Mouse (Mus musculus) ovary, postnatal 14 days (tissue): ENCODE measurements around the gene Fam178b.
"Not testable (repeated sequence)": the region's sequence is repeated elsewhere in the genome, so short reads cannot be mapped to it uniquely, and the experiment has no call there.

Experiments
- DNase-seq: peaks from one replicate; pipeline ENCODE4 v3.0.0; 2022; ENCODE audit warnings: low spot score

Fam178b gene

DNA sequence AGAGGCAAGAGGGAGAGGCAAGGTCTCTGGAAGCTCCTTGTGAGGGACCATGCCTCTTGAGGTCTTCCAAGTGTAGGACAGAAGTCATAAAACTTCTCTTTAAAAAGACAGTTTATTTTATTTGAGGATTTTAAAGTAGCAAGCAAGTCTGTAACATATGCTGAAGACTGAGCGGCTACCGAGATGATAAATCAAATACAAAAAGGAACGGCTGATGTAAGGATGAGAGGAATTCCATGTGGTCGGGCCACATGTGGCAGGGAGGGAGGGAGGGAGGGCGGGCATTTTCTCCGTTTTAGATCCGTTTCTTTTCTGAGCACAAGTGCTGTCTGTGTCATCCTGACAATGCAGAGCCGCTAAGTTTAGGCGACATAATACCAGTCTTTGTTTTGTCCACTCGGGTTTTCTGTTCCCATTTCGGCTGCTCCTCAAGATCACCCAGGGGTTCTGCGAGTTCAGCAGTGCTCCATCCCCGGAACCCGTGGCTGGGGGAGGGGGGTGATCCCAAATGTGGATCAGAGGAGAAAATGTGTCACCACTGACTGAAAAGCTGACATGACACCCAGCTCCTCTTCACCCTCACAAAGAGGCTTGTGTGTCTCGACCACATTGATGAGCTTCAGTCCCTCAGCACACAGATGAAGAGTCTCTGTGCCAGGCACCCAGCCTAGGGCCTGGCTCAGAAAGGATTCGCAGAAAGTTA is 10.2 kb downstream of the Fam178b start:
- DNase-seq: no peak

DNA sequence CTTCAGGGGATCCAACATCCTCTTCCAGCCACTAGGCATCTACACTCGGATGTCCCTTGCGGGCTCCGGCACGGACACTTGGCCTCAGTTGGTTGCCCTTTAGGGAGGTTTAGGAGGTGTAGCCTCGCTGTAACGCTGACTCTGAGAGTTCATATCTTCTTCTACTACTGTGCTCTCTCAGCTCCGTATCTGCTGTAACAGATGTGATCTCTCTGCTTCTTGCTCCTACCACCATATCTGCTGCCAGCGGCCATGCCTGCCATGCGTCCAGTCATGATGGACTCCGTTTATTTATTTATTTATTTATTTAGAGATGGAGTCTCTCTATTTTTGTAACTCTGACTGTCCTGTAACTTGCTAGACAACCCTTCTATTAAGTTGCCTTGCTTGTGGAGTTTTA is 11.7 kb downstream of the Fam178b start:
- DNase-seq: no peak

DNA sequence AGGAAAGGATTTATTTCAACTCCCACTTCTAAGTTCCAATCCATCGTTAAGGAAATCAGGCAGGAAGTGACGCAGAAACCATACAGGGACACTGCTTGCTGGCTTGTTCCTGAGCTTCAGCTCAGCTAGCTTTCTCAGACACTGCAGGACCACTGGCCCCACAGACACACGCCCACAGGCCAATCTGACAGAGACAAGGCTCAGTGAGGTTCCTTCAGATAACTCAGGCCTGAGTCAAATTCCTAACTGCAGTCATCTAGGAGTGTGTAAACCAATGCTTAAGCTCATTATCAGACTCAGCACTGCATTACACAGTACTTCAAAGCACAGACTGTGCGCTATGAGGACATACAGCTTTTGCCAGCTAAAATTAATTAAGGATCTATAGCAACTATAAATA is 12.7 kb downstream of the Fam178b start:
- DNase-seq: no peak

DNA sequence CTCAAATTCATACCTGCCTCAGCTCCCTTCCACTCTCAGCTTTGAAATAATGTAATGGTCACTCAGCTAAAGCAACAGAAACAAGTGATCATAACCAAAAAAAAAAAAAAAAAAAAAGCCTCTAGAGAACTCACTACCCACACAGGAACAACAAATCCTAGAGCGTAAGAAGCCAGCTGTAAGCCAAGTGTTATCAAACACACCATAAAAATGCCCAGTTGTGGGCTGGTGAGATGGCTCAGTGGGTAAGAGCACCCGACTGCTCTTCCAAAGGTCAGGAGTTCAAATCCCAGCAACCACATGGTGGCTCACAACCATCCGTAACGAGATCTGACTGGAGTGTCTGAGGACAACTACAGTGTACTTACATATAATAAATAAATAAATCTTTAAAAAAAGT is 15.0 kb downstream of the Fam178b start:
- DNase-seq: not testable (repeated sequence)

DNA sequence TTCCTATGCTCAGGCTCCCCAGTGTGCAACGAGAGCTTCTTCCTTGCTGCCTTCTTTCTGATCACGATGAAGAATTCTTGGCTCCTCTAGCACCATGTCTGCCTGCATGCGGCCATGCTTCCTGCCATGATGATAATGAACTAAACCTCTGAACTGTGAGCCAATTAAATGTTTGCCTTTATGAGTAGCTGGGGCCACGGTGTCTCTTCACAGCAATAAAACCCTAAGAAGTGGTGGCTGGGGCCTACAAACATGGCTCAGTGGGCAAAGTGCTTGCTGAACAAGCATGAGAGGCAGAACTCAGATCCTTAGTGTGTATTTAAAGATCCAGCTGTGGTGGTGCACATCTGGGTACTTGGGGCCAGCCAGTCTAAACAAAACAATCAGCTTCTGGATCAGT is 17.0 kb downstream of the Fam178b start:
- DNase-seq: no peak

DNA sequence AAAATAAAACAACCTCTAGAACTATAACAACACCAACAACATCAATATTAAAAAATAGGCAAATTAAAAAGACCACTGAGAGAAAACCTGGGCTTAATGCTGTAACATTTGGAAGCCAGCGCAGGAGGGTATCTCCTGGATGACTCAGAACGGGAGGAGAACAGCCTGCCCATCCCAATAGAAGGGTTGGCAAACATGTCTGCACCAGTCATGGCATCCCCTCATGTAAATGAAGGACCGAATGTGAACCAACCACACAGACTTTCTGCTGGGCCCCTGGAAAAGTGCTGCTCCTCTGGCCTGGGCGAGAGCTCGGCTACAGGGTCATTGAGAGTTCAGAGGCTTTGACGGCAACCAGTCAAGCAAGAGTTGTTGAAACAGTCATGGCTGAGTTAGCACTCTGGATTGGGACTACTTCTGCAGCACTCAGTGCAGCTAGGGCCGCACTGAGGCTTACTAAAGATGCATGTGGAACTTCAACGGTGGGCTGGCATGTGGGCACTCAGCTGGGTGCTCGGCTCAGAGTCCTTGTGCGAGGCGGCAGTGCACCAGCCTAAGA is 17.7 kb downstream of the Fam178b start:
- DNase-seq: no peak

DNA sequence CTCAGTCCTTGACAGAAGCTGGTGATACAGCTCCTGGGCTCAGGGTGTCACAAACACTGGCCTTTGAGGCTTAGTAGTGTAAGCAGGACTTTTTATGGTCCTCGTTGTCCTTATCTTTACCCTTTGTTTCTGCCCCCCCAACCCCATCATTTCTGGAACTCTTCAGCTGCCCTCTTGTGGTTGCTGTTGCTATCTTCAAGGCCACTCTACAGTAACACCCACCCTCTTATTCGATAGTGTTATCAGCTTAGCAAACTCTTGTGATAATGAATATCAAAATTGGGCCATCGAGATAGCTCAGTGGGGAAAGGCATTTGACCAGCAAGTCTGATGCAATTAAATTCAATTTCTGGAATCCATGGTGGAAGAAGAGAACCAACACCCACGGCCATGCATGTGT is 18.5 kb downstream of the Fam178b start:
- no peak for DNase-seq

DNA sequence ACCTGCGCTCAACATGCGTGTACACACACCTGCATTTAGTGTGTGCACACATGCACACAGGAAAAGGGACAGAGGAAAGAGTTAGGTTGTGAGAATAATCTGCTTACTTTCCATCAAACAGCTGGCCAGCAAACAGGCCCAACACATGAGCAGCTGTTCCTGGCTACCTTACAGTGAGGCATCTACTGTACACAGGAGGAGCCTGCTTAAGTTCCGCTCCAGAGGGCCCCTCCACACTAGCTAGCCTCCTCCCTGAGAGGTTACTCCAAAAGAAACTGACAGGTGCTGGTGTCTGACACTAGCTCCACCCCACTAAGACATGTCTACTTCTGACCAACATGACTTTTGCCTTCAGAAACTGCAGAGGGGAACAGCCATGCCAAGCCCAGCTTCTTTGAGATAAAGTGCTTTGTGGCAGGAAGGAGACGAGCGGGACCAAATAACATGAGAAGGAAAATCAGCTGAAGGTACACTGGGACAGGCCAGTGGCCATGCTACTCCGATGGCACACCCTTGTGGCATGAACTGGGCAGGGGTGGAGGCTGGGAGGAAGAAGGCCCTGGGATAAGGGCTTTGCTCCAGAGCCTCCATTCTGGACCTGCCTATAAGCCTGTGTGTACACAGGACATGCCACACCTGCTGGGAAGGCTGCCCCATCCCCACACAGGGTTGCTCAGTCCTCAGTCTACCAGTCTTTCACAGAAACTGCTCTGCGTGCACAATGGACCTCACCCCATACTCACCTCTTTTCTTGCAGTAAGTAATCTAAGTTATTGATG is 24.2 kb downstream of the Fam178b start:
- no peak for DNase-seq

DNA sequence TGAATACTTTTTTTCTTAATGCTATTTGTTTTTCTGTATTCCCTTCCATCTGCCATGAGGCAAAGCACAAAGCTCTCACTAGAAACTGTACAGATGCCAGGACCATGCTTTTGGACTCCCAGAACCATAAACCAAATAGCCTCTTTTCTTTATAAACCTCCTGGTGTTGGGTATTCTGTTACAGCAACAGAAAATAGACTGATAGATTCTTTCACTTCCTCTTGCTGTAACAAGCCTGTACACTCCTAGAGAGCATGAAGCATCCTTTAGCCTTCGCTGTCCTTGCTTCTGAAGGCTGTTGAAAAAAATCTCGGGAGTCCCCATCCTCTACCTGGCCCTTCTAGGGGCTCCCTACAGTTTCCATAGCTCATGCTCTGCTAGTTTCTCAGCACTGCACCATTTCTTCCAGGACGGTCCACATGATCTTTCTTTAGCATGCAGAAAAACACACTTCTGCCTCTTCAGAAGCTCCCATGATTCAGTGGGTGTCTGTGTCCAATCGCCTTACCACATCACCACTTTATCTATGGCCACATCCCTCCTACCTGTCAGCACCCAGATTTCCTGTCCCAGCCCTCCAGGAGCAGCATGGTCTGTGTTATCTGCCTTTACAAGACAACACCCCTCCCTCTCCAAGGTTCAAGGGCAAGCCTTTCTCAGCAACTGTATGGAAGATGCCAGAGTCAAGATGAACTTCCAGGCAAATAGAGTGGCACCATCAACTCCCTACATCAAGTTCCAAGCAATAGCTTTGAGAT is 25.1 kb downstream of the Fam178b start:
- no peak for DNase-seq

DNA sequence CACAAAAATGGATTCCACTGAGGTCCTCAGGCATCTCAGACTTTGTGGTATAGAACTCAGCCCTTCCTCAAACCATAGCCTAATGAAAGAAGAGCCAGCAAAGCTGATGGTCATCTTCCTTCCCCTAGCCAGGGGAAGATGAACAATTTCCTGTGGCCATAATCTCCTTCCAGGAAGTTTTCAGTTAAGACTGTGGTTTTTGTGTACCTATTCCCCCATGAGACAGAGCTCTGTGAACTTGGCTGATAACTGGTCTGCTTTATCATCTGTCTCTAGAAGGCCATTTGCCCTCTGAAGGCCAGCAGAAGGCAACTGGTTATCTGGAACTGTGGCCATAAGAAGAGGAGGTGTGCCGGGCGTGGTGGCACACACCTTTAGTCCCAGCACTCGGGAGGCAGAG is 26.8 kb downstream of the Fam178b start:
- DNase-seq: no peak

DNA sequence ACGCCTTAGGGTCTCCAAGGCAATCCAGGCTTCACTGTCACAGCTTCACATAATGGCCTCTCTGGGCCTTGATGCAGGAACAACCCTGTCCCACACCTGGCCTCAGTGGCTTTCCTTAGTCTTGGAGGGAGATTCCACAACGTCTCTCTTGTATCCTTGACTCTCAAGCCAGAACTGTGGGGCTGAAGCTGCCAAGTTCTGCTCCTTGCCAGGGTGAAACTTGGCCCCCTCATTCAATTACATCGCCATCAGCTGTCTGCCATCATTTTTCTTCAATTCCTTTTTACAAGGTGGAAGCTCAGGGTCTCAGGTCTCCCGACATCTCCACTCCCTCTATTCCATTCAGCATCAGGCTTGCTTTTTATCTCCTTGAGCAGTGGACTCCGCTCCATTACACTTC is 27.9 kb downstream of the Fam178b start:
- no peak for DNase-seq

DNA sequence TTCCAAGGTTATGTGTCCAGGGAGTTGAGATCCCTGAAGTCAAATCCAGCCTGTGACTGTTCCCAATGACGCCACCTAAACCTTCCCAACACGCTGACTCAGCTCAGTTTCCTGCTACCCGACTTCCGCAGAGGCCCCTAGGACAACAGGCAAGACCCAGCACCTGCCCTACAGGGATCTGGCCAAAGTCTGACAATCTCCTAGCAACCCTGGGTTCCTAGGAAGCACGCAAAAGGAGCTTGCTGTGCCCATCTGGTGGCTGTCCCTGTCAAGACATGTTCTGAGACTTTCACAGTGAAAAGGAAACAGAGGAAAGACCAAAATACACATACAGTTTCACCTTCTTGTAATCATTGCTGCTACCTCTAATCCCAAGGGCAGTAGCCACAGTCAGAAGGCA is 35.4 kb downstream of the Fam178b start:
- no peak for DNase-seq

DNA sequence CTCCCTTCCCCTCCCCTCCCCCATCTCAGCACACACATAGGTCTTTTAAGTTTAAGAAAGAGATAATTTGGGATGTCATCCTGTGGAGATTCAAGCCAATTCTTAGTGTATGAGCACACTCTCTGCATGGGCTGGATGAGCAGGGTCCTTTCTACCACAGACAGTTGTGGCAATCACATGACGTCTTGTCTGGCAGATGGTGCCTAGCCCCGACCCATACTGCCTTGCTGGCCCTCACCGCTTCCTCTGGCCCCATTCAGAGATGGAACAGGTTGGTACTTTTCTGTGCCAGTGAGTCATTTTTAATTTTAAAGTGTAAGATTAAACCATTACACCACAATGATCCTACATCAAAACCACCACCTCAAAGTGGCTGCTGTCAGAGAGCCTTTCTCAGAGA is 36.7 kb downstream of the Fam178b start:
- no peak for DNase-seq

DNA sequence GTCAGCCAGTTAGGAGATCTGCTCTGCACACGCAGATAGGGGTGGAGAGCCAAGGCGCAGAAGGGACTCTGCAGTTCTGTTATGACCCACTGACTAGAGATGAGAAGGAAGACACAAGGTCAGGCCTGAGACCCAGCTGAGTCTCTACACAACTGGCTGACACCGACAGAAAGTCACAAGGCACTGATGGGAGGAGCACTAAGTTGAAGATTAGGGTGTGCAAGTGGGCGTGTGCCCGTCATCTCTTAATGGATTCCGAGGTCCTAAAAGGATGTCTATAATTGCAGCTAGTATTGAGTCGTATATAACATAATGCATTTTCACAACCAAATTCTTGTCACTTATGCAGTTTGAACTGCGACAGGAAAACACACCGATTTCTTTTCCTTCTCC is 38.4 kb downstream of the Fam178b start:
- DNase-seq: no peak

DNA sequence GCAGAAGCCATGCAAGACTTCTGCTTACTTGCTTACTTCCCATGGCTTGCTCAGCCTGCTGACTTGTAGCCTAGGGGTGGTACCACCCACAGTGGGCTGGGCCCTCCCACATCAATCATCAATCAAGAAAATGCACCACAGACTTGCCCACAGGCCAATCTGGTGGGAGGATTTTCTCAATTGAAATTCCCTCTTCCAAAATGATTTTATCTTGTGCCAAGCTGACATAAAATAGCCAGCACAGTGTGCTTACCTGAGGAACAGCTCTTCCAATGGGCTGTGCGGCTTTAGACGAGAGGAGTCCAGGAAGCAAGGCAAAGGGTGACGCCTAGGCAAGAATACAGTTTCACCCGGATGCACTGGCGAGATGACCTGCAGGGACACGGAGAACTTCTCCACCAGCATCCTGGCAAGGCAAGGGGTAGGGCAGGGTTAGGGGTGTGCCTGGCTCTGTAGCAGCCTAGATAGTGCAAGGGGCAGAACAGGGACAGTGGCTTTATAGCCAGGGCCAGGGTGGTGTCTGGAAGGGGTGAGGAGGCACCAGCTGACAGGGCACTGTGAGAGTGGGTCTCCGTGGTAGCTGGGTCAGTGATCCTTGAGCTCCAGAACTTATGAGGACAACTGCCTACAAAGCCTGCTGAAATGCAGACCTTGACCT is 38.9 kb downstream of the Fam178b start:
- no peak for DNase-seq

DNA sequence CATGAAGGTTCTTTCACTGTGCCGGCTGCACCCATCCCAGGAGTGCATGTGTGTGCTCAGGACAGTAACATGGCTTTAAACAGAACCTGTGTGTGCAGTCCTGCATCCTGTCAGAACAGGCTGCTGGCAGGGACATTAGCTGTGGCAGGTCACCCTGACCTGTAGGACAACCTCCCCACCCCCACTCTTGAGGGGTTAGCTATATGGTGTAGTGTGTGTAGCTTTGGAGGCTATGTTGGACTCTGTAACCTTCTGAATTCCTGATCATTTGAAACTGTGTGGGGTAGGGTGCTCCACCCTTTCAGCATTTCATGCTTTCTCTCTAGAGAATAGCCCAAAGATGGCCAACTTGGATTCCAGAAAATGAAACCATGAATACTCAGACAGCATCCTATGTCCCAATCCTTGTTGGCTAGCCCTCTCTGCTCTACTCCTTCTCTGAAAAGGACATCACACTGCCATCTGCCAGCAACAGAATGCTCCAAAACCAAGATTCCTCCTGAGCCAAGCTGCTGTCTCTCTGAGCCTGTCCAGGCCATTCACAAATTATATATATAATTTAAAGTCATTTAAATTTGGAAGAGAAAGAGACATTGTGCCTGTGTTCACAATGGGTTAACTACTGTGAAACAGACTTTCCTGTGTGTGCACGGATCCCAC is 47.0 kb downstream of the Fam178b start:
- no peak for DNase-seq

DNA sequence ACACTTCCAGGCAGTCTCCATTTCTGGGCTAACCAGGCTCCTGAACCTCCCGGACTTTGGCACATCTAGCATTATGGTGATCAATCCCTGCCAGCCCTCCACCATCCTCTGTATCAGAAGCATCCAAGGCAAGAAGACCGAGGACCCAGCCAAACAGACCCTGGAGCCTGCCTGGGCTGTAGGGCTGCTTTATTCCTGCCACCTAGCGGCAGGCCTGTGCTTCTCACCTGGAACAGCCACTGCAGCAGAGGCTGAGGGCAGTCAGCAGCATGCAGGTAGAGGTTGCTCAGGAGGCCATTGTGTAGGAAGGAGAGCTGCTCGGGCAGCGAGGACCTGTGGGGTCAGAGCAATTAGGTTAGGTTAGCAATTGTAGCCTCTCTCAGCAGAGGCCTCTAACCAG is 48.0 kb downstream of the Fam178b start:
- peak; percentile 55 for DNase-seq

DNA sequence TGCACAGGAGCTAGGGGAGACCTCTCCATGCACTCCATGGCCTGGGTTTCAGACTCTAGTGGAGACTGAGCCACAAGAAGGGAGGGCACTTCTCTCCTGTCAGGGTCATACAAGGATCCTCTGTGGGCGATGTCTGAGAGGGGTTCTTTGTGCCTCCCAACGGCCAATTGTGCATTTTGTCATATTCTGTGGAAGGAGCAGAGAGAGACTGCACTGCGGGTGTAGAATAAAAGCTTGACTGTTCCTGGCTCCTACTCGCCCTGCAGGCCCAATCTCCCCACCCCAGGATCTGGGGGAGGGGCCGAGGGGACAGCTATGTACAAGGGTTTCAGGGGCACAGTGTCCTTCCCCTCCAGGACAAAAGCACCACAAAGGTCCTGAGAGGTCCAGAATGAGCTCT is 49.1 kb downstream of the Fam178b start:
- DNase-seq: no peak

DNA sequence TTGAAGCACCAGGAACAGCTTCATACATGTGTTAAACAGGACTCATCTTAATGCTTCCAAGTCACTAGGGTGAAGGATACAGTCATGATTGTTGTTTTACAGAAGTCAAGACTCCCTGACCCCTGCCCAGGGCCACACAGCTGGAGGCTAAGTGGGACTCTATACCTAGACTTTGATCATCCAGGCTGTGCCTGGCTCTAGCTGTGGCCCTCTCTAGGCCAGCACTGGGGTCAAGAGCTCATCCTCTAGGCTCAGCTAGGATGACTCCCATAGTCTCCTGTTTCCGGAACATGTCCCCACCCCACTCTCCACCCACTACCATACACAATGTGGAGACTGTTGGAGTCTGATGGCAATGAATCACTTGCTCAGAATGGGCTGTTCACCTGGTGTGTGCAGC is 50.1 kb downstream of the Fam178b start:
- DNase-seq: no peak

DNA sequence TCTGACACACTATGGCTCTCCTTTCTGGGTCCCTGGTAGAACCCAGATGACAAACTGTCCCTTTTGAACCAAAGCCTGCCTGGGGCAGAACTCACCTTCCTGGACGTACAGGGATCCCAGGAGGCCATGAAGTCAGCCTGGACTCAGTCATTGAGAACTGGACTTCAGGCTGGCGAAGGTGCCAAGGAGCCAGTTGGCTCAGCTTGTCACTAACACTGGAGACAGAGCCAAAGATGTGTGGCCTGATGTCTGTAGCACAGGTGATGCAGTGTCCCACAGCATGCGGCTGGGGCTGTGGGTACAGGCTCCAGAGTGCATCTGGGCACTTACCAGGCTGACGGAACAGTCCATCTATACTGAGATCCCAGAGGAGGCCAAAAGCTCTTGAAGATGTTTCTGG is 50.9 kb downstream of the Fam178b start:
- DNase-seq: no peak

DNA sequence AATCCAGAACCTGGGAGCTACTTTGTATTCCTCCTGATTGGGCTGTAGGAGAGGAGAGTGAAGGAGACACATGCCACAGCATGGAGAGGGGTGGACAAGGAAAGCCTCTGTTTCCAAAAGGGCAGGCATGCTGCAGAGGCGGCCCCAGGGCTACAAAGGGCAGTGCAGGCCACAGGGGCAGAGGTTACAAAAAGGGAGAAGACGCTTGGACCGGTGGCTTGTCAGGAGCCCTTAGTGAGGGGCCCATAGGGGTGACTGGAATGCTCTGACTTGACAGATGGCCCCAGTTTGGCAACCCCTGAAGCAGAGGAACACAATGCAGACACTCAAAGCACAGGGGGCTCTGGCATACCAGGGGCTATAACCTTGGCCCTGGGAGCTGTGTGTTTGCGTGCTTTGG is 51.6 kb downstream of the Fam178b start:
- DNase-seq: no peak
